Comparison of ENCODE assay signal across 8 mouse cellular contexts in the genomic region with DNA sequence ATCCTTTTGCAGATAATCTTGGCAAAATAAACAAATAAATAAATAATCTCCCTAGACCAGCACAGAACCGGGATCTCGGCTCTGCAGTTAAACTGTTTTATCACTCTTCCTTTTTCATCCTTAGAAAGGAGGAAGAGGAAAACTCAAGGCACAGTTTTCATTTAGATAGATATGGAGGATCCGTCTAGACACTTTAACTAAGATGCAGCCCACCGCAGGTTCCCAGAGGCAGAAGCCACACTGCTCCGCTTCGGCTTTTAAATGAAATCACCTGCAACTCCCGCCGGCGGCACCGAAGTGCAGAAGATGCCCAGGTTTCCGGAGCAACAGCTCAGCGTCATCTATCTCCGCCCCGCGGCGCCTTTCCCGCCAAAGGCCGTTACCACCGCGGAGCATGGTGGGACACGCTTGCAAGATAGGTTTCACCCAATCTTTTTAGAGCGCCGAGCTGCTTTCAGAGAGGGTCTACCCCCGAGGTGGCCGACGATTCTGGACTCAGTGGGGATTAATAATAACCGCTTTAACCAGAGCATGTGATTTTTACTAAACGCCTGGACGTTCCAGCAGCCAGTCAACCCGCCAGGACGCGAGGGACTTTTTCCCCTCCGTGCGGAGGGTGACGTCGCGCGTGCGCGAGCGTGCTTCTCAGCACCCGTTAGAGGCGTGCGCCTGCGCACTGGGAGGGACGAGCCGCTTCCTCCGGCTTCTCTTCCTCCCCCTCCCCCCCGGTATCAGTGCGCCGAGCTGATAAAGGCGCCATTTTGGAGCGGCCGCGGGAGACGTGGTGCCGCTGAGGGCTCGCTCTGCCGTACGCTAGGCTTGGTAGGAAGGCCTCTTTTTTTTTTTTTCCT. TPM values are rescaled to one million over a fixed set of nuclear protein-coding genes. Genes with fewer than 3 reads are reported as not detected.
DNase-seq lines count a peak whose midpoint lies in the region; ATAC-seq lines count a peak whose summit lies in the region.

A gene (plus strand): TSS at position 430 of the 851 bp plus-strand sequence.

- H3K9ac ChIP-seq in hindbrain, embryonic 14.5 days = peak within 1 kb of the TSS; percentile 99

- under 1% methylated on average over 60 of the region's 60 CpGs for WGBS in hindbrain, embryonic 14.5 days

- peak; percentile 98 for DNase-seq in R1 (ENCODE audit: low read depth, low spot score)
- DNase-seq in cerebellum, postnatal 25 days = peak; percentile 99
- peak; percentile 94 to 97 for DNase-seq in frontal cortex, postnatal 25 days (ENCODE audit: low spot score in 2 of 2)
- peak; percentile 99 for DNase-seq in hindbrain, embryonic 14.5 days (ENCODE audit: low spot score)
- peak; percentile 97 for DNase-seq in layer of hippocampus, postnatal 36 days
- peak; percentile 99 for DNase-seq in lung, postnatal 36 days
- DNase-seq in retina, postnatal 1 day = peak; percentile 100
- DNase-seq in urinary bladder, adult 18-20 months (ENCODE audit: low spot score in 2 of 2) = peak; percentile 93 to 95

- peak within 1 kb of the TSS; percentile 100 for H3K4me3 ChIP-seq in hindbrain, embryonic 14.5 days (replicated peaks; ENCODE audit: low read length)

- H3K9me3 ChIP-seq in hindbrain, embryonic 14.5 days (ENCODE audit: control insufficient read depth, low read length) = no peaks in the 10 kb centered on the region

- H3K27me3 ChIP-seq in hindbrain, embryonic 14.5 days (ENCODE audit: control insufficient read depth, insufficient read depth, low read length) = no peaks in the 10 kb centered on the region

- peaks cover 28% of the 10 kb centered on the region for H3K4me1 ChIP-seq in hindbrain, embryonic 14.5 days (replicated peaks; ENCODE audit: control insufficient read depth, insufficient read depth, low read length)

- H3K4me2 ChIP-seq in hindbrain, embryonic 14.5 days (replicated peaks) = peak within 1 kb of the TSS; percentile 68

- peaks cover 30% of the 10 kb centered on the region for H3K36me3 ChIP-seq in hindbrain, embryonic 14.5 days (replicated peaks; ENCODE audit: control insufficient read depth, insufficient read depth)

- H3K27ac ChIP-seq in hindbrain, embryonic 14.5 days = peak within 1 kb of the TSS; percentile 98

- ATAC-seq in hindbrain, embryonic 14.5 days (ENCODE audit: low FRiP score) = peak; percentile 90

RNA-seq across cellular contexts. Expression of the gene that starts here (rescaled TPM):
- 252 and 290 TPM in 2 replicates for polyA plus RNA-seq in hindbrain, embryonic 14.5 days (2014; fragmentation: Nextera tagmentation; extraction: Ambion mirVana)
- total RNA-seq in layer of hippocampus, postnatal 36 days (2021) = 100 to 1,000 TPM; 232 to 248 TPM

Comparison
In these comparisons a context has a peak if more than half of its experiments do, and no peak if none do; other contexts are left out.
1. Peak in every context shown above with its lines: DNase-seq, ATAC-seq, H3K4me3 ChIP-seq and H3K27ac ChIP-seq.